Mouse (Mus musculus) intestine, embryonic 16.5 days (tissue): ENCODE measurements around the gene Tgfbr2. TPM values are rescaled to one million over a fixed set of nuclear protein-coding genes. Genes with fewer than 3 reads are reported as not detected.

Source experiments
- ATAC-seq: fragments of 200-750 bp; cut with Nextera tagmentation; 2 replicates; pipeline ENCODE4 v1.8.0; 2017; ENCODE audit warnings: moderate TSS enrichment, moderate library complexity
- H3K27ac ChIP-seq: fragments of 300-500 bp; sonication (generic); 2 replicates; pipeline ENCODE4 v1.5.1; 2014; ENCODE audit warnings: mild to moderate bottlenecking, low read length
- H3K27me3 ChIP-seq: fragments of 300-500 bp; sonication (generic); replicated peaks from 2 replicates; pipeline ENCODE4 v1.6.1; 2014; ENCODE audit warnings: low read length, control low read depth, mixed read lengths; ENCODE audit not compliant: control insufficient read depth, insufficient read depth
- H3K36me3 ChIP-seq: fragments of 300-500 bp; sonication (generic); 2 replicates; pipeline ENCODE4 v1.6.1; 2014; ENCODE audit warnings: low read length, control low read depth; ENCODE audit not compliant: control insufficient read depth, insufficient read depth
- H3K4me1 ChIP-seq: fragments of 300-500 bp; sonication (generic); 2 replicates; pipeline ENCODE4 v1.6.1; 2014; ENCODE audit warnings: low read length, control low read depth, mixed read lengths; ENCODE audit not compliant: control insufficient read depth, insufficient read depth
- H3K4me2 ChIP-seq: fragments of 300-500 bp; sonication (generic); 2 replicates; pipeline ENCODE4 v1.6.1; 2014; ENCODE audit warnings: low read depth, low read length, control low read depth
- H3K4me3 ChIP-seq: fragments of 300-500 bp; sonication (generic); 2 replicates; pipeline ENCODE4 v1.5.1; 2014; ENCODE audit warnings: mild to moderate bottlenecking, low read length
- H3K9ac ChIP-seq: fragments of 300-500 bp; sonication (generic); 2 replicates; pipeline ENCODE4 v1.6.1; 2014; ENCODE audit warnings: low read depth, low read length
- H3K9me3 ChIP-seq: fragments of 300-500 bp; sonication (generic); 2 replicates; pipeline ENCODE4 v1.6.1; 2016; ENCODE audit warnings: low read length, control low read depth; ENCODE audit not compliant: control insufficient read depth
- WGBS: fragments of 180-500 bp; shearing (Covaris S2); extraction: QIAGEN DNeasy Blood & Tissue Kit; methylation state at CpG from one replicate; pipeline ENCODE4 v1.1.7; 2014; 5-methylcytosine and 5-hydroxymethylcytosine counted together
- polyA plus RNA-seq: library from polyadenylated mRNA; unstranded; fragments of >200 nt; fragmentation: Nextera tagmentation; extraction: Ambion mirVana; gene quantifications from 2 replicates; pipeline ENCODE4 v1.2.1, GENCODE M21; 2015

The Tgfbr2 gene
- polyA plus RNA-seq, 1 experiment from 2014 or later = 23.6 TPM

DNA sequence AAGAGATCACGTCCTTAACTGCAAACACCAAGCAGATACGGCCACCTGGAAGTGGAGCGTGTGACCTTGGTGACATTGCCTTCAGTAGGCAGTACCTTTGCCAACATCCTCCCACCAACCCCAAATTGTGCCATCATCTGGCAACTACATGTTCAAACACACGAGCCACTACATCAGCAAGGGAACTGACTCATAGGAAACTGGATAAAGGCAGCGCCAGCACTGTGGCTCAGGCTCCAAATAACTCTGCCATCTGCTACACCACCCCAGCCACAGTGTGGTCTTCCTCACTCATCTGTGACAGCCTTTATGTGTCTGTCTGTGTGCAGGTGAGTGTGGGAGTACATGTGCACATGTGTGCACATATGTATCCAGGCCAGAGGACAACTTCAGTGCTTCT, 9.7 kb upstream of the Tgfbr2 start:
- Histone ChIP-seq H3K27me3 (no peaks in the 10 kb centered on the region), H3K4me2 (no peak overlapping the region), H3K4me3 (no peak overlapping the region), H3K4me1 (peaks cover 9% of the 10 kb centered on the region), H3K36me3 (no peaks in the 10 kb centered on the region), H3K9ac (no peak overlapping the region), H3K27ac (no peak overlapping the region), H3K9me3 (no peaks in the 10 kb centered on the region)
- WGBS = 91% methylated on average over 5 of the region's 5 CpGs
- ATAC-seq = no peak

DNA sequence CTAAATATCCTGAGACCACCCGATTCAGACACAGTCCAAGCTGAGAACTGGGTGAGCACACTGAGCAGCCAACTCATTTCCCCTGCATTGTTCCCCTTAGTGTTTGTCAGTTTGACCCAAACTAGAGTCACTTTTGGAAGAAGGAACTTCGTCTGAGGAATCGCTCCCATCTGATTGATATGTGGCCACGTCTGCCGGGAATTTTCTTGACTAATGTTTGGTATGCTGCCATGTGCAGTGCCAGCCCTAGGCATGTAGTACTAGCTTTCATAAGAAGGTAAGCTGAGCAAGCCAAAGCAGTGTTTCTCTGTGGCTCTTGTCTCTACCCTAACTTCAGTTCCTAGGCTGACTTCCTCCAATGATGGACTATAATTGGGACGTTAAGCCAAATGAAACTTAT, 7.9 kb upstream of the Tgfbr2 start:
- Histone ChIP-seq H3K27ac (no peak overlapping the region), H3K27me3 (no peaks in the 10 kb centered on the region), H3K36me3 (no peaks in the 10 kb centered on the region), H3K4me1 (peaks cover 6% of the 10 kb centered on the region), H3K9me3 (no peaks in the 10 kb centered on the region), H3K9ac (no peak overlapping the region), H3K4me3 (no peak overlapping the region), H3K4me2 (no peak overlapping the region)
- WGBS = 90% methylated on average over 6 of the region's 6 CpGs
- ATAC-seq = no peak

DNA sequence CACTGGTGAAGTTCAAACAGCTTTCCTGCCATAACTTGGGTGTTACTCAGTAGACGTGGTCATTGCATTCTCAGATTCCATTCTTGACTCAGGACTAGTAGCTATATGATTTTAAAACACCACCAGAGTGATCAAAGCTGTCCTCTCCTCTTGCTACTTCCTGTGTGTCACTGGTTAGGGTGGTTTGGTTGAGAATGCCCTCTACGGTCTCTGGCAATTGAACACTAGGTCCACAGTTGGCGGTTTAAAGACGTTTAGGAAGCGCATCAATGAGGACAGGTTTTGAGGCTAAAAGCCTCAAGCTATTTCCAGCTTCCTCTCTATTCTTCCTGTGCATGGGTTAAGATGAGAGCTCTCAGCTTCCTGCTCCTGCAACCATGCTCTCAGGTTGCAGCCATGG, 6.4 kb upstream of the Tgfbr2 start:
- H3K9me3 ChIP-seq = no peaks in the 10 kb centered on the region
- ATAC-seq = no peak
- no peak overlapping the region for H3K4me2 ChIP-seq
- no peak overlapping the region for H3K9ac ChIP-seq
- H3K27ac ChIP-seq = no peak overlapping the region
- 87% methylated on average over 5 of the region's 5 CpGs for WGBS
- no peak overlapping the region for H3K4me3 ChIP-seq
- no peaks in the 10 kb centered on the region for H3K36me3 ChIP-seq
- no peaks in the 10 kb centered on the region for H3K27me3 ChIP-seq
- H3K4me1 ChIP-seq = peaks cover 2% of the 10 kb centered on the region

DNA sequence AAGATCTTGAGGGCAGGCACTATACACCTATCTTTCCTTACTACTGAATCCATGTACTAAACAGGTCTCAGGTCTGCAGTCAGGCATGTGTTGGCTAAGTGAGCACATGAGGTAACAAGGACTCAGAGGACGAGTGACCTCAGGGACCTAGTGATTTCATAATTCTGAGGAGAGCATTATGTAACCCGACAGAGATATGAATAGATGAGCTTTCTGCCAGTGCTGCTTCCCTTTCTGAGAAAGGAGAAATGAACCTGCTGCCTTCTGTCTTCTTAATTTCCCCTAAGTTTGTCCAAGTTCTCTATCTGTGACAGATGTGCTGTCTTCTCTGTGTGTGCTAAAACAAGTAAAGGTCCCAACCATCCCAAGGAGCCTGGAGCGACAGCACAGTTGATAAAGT, 3.0 kb upstream of the Tgfbr2 start:
- Histone ChIP-seq H3K4me3 (no peak overlapping the region), H3K27me3 (no peaks in the 10 kb centered on the region), H3K27ac (no peak overlapping the region), H3K4me1 (peaks cover 12% of the 10 kb centered on the region), H3K9ac (no peak overlapping the region), H3K36me3 (no peaks in the 10 kb centered on the region), H3K9me3 (no peaks in the 10 kb centered on the region), H3K4me2 (no peak overlapping the region)
- no peak for ATAC-seq
- 66% methylated on average over 3 of the region's 3 CpGs for WGBS

DNA sequence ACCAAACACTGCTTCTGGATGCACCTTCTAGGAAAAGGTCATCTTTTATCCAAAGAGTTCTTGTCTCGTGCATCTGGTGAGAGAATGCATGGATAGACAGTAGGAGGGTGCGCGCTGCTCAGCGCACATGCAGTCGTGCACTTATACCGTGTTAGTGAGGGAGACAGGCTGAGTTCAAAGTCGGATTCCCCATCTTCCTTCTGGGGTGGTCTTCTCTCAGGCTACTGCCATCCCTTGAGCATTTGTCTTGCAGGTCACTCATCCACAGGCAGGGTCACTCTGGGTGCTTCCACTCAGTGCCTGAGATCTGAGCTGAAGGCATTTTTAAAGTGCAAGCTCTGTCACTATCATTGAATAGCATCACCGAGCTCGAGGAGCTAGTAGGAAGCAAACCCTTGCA, 1.9 kb upstream of the Tgfbr2 start:
- H3K4me2 ChIP-seq = no peak overlapping the region
- no peaks in the 10 kb centered on the region for H3K9me3 ChIP-seq
- 89% methylated on average over 9 of the region's 9 CpGs for WGBS
- no peak overlapping the region for H3K9ac ChIP-seq
- no peak for ATAC-seq
- H3K27ac ChIP-seq = no peak overlapping the region
- H3K4me3 ChIP-seq = no peak overlapping the region
- H3K4me1 ChIP-seq = peaks cover 15% of the 10 kb centered on the region
- no peaks in the 10 kb centered on the region for H3K36me3 ChIP-seq
- H3K27me3 ChIP-seq = no peaks in the 10 kb centered on the region

DNA sequence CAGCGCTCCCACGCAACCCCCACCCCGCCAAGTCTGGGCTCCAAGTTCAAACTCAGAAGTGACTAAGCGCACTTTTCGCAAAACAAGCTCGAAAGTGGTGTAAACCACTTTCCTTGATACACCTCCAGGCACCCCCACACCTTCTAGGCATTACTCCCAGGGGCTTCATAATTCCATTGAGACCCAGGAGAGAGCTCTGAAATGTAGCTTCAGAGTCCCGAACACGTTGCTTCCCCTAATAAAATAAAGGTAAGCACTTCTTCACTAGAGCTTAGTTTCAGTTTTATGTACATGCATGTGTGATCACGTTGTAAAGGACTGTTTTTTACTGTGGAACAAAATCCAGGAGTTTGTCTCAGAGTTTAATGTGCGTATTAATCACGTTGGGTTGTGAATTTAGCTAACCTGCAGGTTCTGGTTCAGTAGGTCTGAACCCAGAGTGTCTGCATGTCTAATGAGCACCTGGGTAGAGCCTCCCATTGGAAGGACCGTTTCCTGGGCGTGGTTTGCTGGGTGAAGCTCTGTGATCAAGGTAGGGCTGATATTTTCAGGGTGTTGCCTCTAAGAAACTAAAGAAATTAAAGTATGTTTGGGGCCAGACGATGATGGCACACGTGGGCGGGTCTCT, 442 bp upstream of the Tgfbr2 start:
- H3K4me3 ChIP-seq = peak overlapping the region; percentile 95
- H3K27me3 ChIP-seq = no peaks in the 10 kb centered on the region
- peak; percentile 68 for ATAC-seq
- peak overlapping the region; percentile 99 for H3K9ac ChIP-seq
- H3K36me3 ChIP-seq = no peaks in the 10 kb centered on the region
- WGBS = 10% methylated on average over 16 of the region's 16 CpGs
- peak overlapping the region; percentile 84 for H3K4me2 ChIP-seq
- H3K4me1 ChIP-seq = peaks cover 28% of the 10 kb centered on the region
- H3K9me3 ChIP-seq = no peaks in the 10 kb centered on the region
- H3K27ac ChIP-seq = peak overlapping the region; percentile 97

DNA sequence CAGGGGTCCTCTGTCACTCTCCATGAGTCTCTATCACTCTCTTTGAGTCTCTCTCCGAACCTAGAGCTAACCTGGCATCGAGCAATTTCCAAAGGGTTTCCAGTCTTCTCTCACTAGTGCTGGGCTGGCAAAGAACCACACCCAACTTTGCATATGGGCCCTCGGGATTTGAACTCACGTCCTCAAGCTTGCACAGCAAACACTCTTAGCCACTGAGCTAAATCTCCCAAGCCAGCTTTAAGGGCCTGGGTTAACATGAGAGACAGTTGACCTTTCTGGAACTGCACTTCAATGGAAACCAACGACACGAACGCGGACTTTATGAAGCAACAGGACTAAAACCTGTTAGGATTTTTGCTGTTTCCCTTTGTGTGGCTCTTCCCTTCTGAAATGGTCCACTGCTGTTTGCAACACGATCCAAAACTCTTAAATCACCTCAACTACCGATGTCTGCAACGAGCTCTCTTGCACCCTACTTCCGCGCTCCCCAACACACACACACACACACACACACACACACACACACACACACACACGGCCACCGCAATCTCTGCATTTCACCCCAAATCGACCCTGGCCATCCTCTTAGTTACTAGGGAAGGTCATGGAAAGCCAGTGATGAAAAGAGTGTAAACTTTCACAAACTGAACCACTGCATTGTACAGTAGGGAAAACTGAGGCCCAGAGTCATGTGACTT, 1.5 kb downstream of the Tgfbr2 start:
- H3K4me3 ChIP-seq = peak overlapping the region; percentile 95
- peak overlapping the region; percentile 99 for H3K9ac ChIP-seq
- no peak for ATAC-seq
- H3K4me2 ChIP-seq = peak overlapping the region; percentile 84
- H3K4me1 ChIP-seq = peaks cover 28% of the 10 kb centered on the region
- no peaks in the 10 kb centered on the region for H3K36me3 ChIP-seq
- no peaks in the 10 kb centered on the region for H3K27me3 ChIP-seq
- H3K27ac ChIP-seq = peak overlapping the region; percentile 97
- WGBS = 53% methylated on average over 16 of the region's 16 CpGs
- no peaks in the 10 kb centered on the region for H3K9me3 ChIP-seq

DNA sequence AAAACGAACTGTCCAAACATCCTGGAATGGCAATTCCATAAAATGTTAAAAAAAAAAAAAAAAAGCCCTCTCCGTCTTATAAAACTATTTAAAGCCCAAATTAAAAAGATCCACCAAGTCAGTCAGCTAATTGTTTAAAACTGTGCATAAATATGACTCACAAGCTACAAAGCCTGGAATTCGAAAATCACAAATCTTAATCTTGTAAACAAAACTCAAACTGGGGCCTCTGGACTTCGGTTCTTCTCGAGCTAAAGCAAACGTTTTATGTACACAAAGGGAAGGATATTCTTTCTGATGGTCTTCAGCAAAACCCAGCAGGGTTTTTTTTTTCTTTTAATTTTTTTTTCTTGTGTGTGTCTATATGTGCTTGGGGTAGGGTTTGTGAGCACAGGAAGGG, 2.1 kb downstream of the Tgfbr2 start:
- no peaks in the 10 kb centered on the region for H3K27me3 ChIP-seq
- peak overlapping the region; percentile 84 for H3K4me2 ChIP-seq
- 26% methylated on average over 6 of the region's 6 CpGs for WGBS
- peaks cover 28% of the 10 kb centered on the region for H3K4me1 ChIP-seq
- no peaks in the 10 kb centered on the region for H3K36me3 ChIP-seq
- peak overlapping the region; percentile 99 for H3K9ac ChIP-seq
- peak overlapping the region; percentile 97 for H3K27ac ChIP-seq
- no peaks in the 10 kb centered on the region for H3K9me3 ChIP-seq
- no peak for ATAC-seq
- peak overlapping the region; percentile 95 for H3K4me3 ChIP-seq

DNA sequence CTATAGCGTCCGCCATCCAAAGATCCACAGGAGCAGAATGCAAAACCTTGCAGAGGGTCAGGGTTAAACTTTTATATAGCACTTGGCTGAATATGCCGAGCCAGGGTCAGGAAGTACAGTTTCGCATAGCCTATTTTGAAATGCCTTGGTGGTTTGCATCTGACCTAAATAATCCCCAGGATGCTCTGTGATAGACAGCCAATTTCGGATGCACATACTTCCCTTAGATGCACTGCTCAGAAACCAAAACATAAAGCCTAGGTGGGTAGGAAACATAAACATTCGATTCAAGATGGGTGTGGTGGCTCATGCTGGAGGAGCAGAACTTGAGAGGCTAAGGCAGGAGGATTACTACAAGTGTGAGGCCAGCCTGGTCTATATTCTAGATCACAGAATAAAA, 6.1 kb downstream of the Tgfbr2 start:
- no peaks in the 10 kb centered on the region for H3K36me3 ChIP-seq
- peaks cover 23% of the 10 kb centered on the region for H3K4me1 ChIP-seq
- no peaks in the 10 kb centered on the region for H3K27me3 ChIP-seq
- no peak for ATAC-seq
- no peak overlapping the region for H3K9ac ChIP-seq
- H3K27ac ChIP-seq = no peak overlapping the region
- H3K9me3 ChIP-seq = no peaks in the 10 kb centered on the region
- 61% methylated on average over 6 of the region's 6 CpGs for WGBS
- H3K4me2 ChIP-seq = no peak overlapping the region
- no peak overlapping the region for H3K4me3 ChIP-seq
